8 mouse cellular contexts compared by ENCODE assay signal in genomic region chr4:40947565-40948159, GRCm38 (mm10). TPM values are rescaled to one million over a fixed set of nuclear protein-coding genes. Genes with fewer than 3 reads are reported as not detected.
A peak's percentile ranks its signal among the peaks of the same experiment; 100 is the strongest.
DNase-seq lines count a peak whose midpoint lies in the region; ATAC-seq and TF ChIP-seq lines count a peak whose summit lies in the region.

No protein-coding gene starts in this region.

- peaks cover 17% of the 10 kb centered on the region for H3K4me1 ChIP-seq in heart, postnatal 0 days (ENCODE audit: control insufficient read depth, insufficient read depth)
- H3K4me1 ChIP-seq in G1E (ENCODE audit: insufficient read depth, low read depth, low read length) = peaks cover 38% of the 10 kb centered on the region
- H3K4me1 ChIP-seq in forebrain, embryonic 10.5 days = peaks cover 24% of the 10 kb centered on the region
- H3K4me1 ChIP-seq in liver, adult 2 months (ENCODE audit: control insufficient read depth, insufficient read depth, low read length) = peaks cover 4% of the 10 kb centered on the region

- H3K4me3 ChIP-seq in heart, postnatal 0 days (ENCODE audit: low read depth, low read length) = peak overlapping the region; percentile 80
- H3K4me3 ChIP-seq in G1E (ENCODE audit: low read depth, low read length) = peak overlapping the region; percentile 87
- peak overlapping the region; percentile 91 for H3K4me3 ChIP-seq in forebrain, embryonic 10.5 days
- H3K4me3 ChIP-seq in liver, adult 2 months (ENCODE audit: insufficient read depth, low read depth, low read length) = peak overlapping the region; percentile 71

- H3K4me2 ChIP-seq in heart, postnatal 0 days (ENCODE audit: low read depth, low read length) = peak overlapping the region; percentile 71

- H3K27ac ChIP-seq in heart, postnatal 0 days (ENCODE audit: low read depth) = peak overlapping the region; percentile 89
- H3K27ac ChIP-seq in forebrain, embryonic 10.5 days = peak overlapping the region; percentile 93
- peak overlapping the region; percentile 63 for H3K27ac ChIP-seq in liver, adult 2 months (replicated peaks; ENCODE audit: insufficient read depth, low read depth, low read length)

- peak; percentile 62 for ATAC-seq in heart, postnatal 0 days (ENCODE audit: insufficient read depth, low read depth)
- ATAC-seq in G1E (ENCODE audit: extremely low read depth, insufficient number of reproducible peaks, low FRiP score, poor library complexity, severe bottlenecking) = no peak
- peak; percentile 4; the same call in 1 of the 2 replicates for ATAC-seq in neutrophil, adult 5-6 weeks (ENCODE audit: extremely low read depth, insufficient number of reproducible peaks, low FRiP score, poor library complexity, severe bottlenecking)

- no peak for TF ChIP-seq POLR2A in liver, adult 2 months (IDR thresholded peaks at IDR 0.05; ENCODE audit: extremely low read depth, insufficient read depth, low read length)

- no peaks in the 10 kb centered on the region for H3K27me3 ChIP-seq in heart, postnatal 0 days (ENCODE audit: control insufficient read depth, insufficient read depth, low read length)
- no peaks in the 10 kb centered on the region for H3K27me3 ChIP-seq in G1E (ENCODE audit: insufficient read depth, low read length)
- no peaks in the 10 kb centered on the region for H3K27me3 ChIP-seq in forebrain, embryonic 10.5 days (ENCODE audit: poor library complexity, severe bottlenecking)
- no peaks in the 10 kb centered on the region for H3K27me3 ChIP-seq in liver, adult 2 months (ENCODE audit: control insufficient read depth, insufficient read depth, low read length)

- no peak for TF ChIP-seq EP300 in heart, postnatal 0 days (IDR thresholded peaks at IDR 0.05; ENCODE audit: low read depth)

- H3K9ac ChIP-seq in heart, postnatal 0 days (replicated peaks; ENCODE audit: low read depth, low read length) = peak overlapping the region; percentile 83
- H3K9ac ChIP-seq in liver, adult 2 months (ENCODE audit: low read depth, low read length) = peak overlapping the region; percentile 88

- peaks cover 10% of the 10 kb centered on the region; the same call in 1 of the 2 replicates for H3K79me2 ChIP-seq in liver, adult 2 months (ENCODE audit: control insufficient read depth, insufficient read depth, low read length)

- 0% methylated on average over 39 of the region's 40 CpGs for WGBS in heart, postnatal 0 days
- under 1% methylated on average over 40 of the region's 40 CpGs for WGBS in forebrain, embryonic 10.5 days
- under 1% methylated on average over 40 of the region's 40 CpGs for WGBS in liver, adult 2 months

- no peak for DNase-seq in heart, postnatal 0 days (ENCODE audit: low spot score)
- DNase-seq in heart, adult 11 months = no peak
- DNase-seq in G1E (ENCODE audit: low spot score) (peak; percentile 38), MN1 (ENCODE audit: low spot score) (no peak)
- DNase-seq in forebrain, embryonic 10.5 days (ENCODE audit: extremely low spot score, low spot score) = no peak
- DNase-seq in liver, adult 2 months (ENCODE audit: extremely low read depth, low read depth, low spot score) = peak; percentile 41
- DNase-seq in yolk sac, embryonic 10.5 days (ENCODE audit: low spot score) = no peak

- peaks cover 38% of the 10 kb centered on the region for H3K36me3 ChIP-seq in heart, postnatal 0 days (replicated peaks; ENCODE audit: control insufficient read depth, insufficient read depth, low read length)
- H3K36me3 ChIP-seq in G1E (replicated peaks) = peaks cover 66% of the 10 kb centered on the region
- H3K36me3 ChIP-seq in forebrain, embryonic 10.5 days (replicated peaks) = peaks cover 64% of the 10 kb centered on the region
- peaks cover 29% of the 10 kb centered on the region for H3K36me3 ChIP-seq in liver, adult 2 months (ENCODE audit: control insufficient read depth, insufficient read depth, low read length)

- no peaks in the 10 kb centered on the region for H3K9me3 ChIP-seq in heart, postnatal 0 days (replicated peaks; ENCODE audit: control insufficient read depth, low read length)
- no peaks in the 10 kb centered on the region for H3K9me3 ChIP-seq in G1E (replicated peaks)
- H3K9me3 ChIP-seq in forebrain, embryonic 10.5 days = no peaks in the 10 kb centered on the region

- no peak for TF ChIP-seq CTCF in heart, postnatal 0 days (IDR thresholded peaks at IDR 0.05; ENCODE audit: low read depth)
- no peak for TF ChIP-seq CTCF in G1E (IDR thresholded peaks at IDR 0.05; ENCODE audit: low read depth, low read length)
- peak; percentile 15; the same call in 1 of the 2 replicates for TF ChIP-seq CTCF in liver, adult 2 months (IDR thresholded peaks at IDR 0.05; ENCODE audit: low read depth, low read length)

RNA-seq across cellular contexts. Expression of gene Bag1, which starts 0.4 kb away (rescaled TPM):
- 77.3 and 98.8 TPM in 2 replicates for total RNA-seq in heart, postnatal 0 days (2014; rRNA removed; ENCODE audit: low replicate concordance)
- polyA plus RNA-seq in heart, postnatal 0 days (2015; fragmentation: Nextera tagmentation; extraction: Ambion mirVana) = 213 and 222 TPM in 2 replicates
- 67.9 and 75.6 TPM in 2 replicates for total RNA-seq in G1E (2014; fragmentation: Nextera tagmentation)
- total RNA-seq in G1E (2017) = 232 and 257 TPM in 2 replicates
- polyA plus RNA-seq in G1E (2012) = 233 and 300 TPM in 2 replicates
- 185 and 188 TPM in 2 replicates for polyA plus RNA-seq in forebrain, embryonic 10.5 days (2016; fragmentation: Nextera tagmentation; extraction: Ambion mirVana)
- total RNA-seq in liver, adult 2 months (2014; rRNA removed) = 88.7 and 101 TPM in 2 replicates
- 59.6 and 75.9 TPM in 2 replicates for polyA plus RNA-seq in liver, adult 2 months (2012; rRNA removed)
- total RNA-seq in neutrophil, adult 5-6 weeks (2017) = 134 and 143 TPM in 2 replicates

RNA-seq across cellular contexts. Expression of gene Chmp5, which starts 0.5 kb away (rescaled TPM):
- total RNA-seq in heart, postnatal 0 days (2014; rRNA removed; ENCODE audit: low replicate concordance) = 17.7 and 26.8 TPM in 2 replicates
- polyA plus RNA-seq in heart, postnatal 0 days (2015; fragmentation: Nextera tagmentation; extraction: Ambion mirVana) = 72.3 and 77.3 TPM in 2 replicates
- total RNA-seq in G1E (2014; fragmentation: Nextera tagmentation) (58.1 and 76.5 TPM in 2 replicates), G1E (2017) (139 and 188 TPM in 2 replicates)
- polyA plus RNA-seq in G1E (2012) = 2.3 and 2.9 TPM in 2 replicates
- 88.3 and 89.5 TPM in 2 replicates for polyA plus RNA-seq in forebrain, embryonic 10.5 days (2016; fragmentation: Nextera tagmentation; extraction: Ambion mirVana)
- 63.0 and 78.5 TPM in 2 replicates for total RNA-seq in liver, adult 2 months (2014; rRNA removed)
- polyA plus RNA-seq in liver, adult 2 months (2012; rRNA removed) = 12.0 and 13.7 TPM in 2 replicates
- 111 and 126 TPM in 2 replicates for total RNA-seq in neutrophil, adult 5-6 weeks (2017)

RNA-seq across cellular contexts. Expression of gene Nfx1, which starts 23.0 kb away (rescaled TPM):
- total RNA-seq in heart, postnatal 0 days (2014; rRNA removed; ENCODE audit: low replicate concordance) = 32.5 and 40.0 TPM in 2 replicates
- 27.2 and 27.6 TPM in 2 replicates for polyA plus RNA-seq in heart, postnatal 0 days (2015; fragmentation: Nextera tagmentation; extraction: Ambion mirVana)
- total RNA-seq in G1E (2014; fragmentation: Nextera tagmentation) = 152 and 153 TPM in 2 replicates
- 126 and 135 TPM in 2 replicates for total RNA-seq in G1E (2017)
- 44.0 and 49.1 TPM in 2 replicates for polyA plus RNA-seq in G1E (2012)
- polyA plus RNA-seq in forebrain, embryonic 10.5 days (2016; fragmentation: Nextera tagmentation; extraction: Ambion mirVana) = 102 and 104 TPM in 2 replicates
- 31.6 and 34.8 TPM in 2 replicates for total RNA-seq in liver, adult 2 months (2014; rRNA removed)
- polyA plus RNA-seq in liver, adult 2 months (2012; rRNA removed) = 12.2 and 21.5 TPM in 2 replicates
- 84.3 and 110 TPM in 2 replicates for total RNA-seq in neutrophil, adult 5-6 weeks (2017)

RNA-seq across cellular contexts. Expression of gene Spink4, which starts 27.8 kb away (rescaled TPM):
- 2.7 TPM in 1 of 2 replicates, not detected in the other for total RNA-seq in heart, postnatal 0 days (2014; rRNA removed; ENCODE audit: low replicate concordance)
- 7.7 and 7.8 TPM in 2 replicates for polyA plus RNA-seq in heart, postnatal 0 days (2015; fragmentation: Nextera tagmentation; extraction: Ambion mirVana)
- not detected in 2 replicates for total RNA-seq in G1E (2014; fragmentation: Nextera tagmentation)
- total RNA-seq in G1E (2017) = not detected in 2 replicates
- polyA plus RNA-seq in G1E (2012) = not detected in 2 replicates
- polyA plus RNA-seq in forebrain, embryonic 10.5 days (2016; fragmentation: Nextera tagmentation; extraction: Ambion mirVana) = not detected in 2 replicates
- 1.4 and 1.9 TPM in 2 replicates for total RNA-seq in liver, adult 2 months (2014; rRNA removed)
- 0.93 and 1.9 TPM in 2 replicates for polyA plus RNA-seq in liver, adult 2 months (2012; rRNA removed)
- not detected in 2 replicates for total RNA-seq in neutrophil, adult 5-6 weeks (2017)

Comparison
In these comparisons a context has a peak if more than half of its experiments do, and no peak if none do; other contexts are left out.
1. DNase-seq: peak in G1E (single experiment) and liver, adult 2 months (single experiment); none in heart, postnatal 0 days (single experiment), heart, adult 11 months (single experiment), forebrain, embryonic 10.5 days (single experiment), MN1 (single experiment) and yolk sac, embryonic 10.5 days (single experiment).
2. Peak in every context shown above with its lines, with median percentiles within 50 percentile points of each other: H3K27ac ChIP-seq and H3K4me3 ChIP-seq.